Mouse (Mus musculus) monocyte, adult 2 months (primary cell): ENCODE measurements around the gene Nrk.

Source experiments
- DNase-seq, 2 experiments: peaks; one replicate each; pipeline ENCODE4 v3.0.0; 2022; ENCODE audit warnings: low spot score in 2 of 2, low read depth in 1 of 2

Gene Nrk

GRCm38 (mm10) chrX:138914041-138914776 lies at the start of gene Nrk:
Gene Nrk, plus strand, starts transcription at chrX:138914430.
- DNase-seq = no peak

GRCm38 (mm10) chrX:138913366-138913765 lies 864 bp upstream of the Nrk start:
- DNase-seq = no peak

DNA sequence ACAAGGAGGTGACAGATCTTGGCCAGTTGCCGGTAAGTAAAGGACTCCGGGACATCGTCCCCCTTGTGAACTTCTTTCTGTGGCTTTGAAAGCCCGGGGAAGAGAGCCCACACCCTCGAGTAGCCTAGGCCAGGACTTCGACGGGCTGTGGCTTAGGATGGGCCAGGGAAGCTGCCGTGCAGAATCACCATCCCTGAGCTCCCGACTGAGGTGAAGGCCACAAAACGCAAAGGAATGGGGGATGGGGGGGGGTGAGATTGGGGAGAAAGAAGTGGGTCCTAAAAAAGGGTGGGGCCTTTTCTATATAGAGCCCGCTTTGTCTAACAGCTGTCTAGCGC lies 516 bp downstream of the Nrk start:
- no peak for DNase-seq

GRCm38 (mm10) chrX:138919030-138919429 lies 4.8 kb downstream of the Nrk start:
- DNase-seq = no peak

DNA sequence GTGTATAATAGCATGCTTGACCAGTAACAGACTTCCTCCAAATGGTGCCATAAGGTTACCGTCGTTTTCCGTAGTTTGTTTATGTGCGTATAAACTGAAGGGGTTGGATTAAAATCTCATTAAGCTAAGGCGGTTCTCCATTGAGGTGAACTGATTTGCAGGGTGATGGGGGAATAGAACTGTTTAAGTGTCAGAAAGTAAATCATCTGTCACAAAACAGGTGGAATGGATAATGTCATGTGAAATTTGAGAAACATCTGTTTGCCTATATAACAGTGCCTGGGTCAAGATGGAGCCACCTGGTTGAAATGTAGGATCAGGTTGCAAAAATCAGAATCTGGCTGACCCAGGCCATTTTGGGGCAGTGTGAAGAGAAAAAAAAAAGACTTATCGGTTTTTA lies 29.7 kb downstream of the Nrk start:
- DNase-seq = no peak

GRCm38 (mm10) chrX:138960713-138961112 lies 46.5 kb downstream of the Nrk start:
- no peak for DNase-seq

- no peak for DNase-seq
Observed at GRCm38 (mm10) chrX:138978501-138978900, 64.3 kb downstream of the Nrk start.

GRCm38 (mm10) chrX:138979249-138979648 lies 65.0 kb downstream of the Nrk start:
- DNase-seq = no peak

GRCm38 (mm10) chrX:139014524-139014923 lies 100.3 kb downstream of the Nrk start:
- no peak for DNase-seq

DNA sequence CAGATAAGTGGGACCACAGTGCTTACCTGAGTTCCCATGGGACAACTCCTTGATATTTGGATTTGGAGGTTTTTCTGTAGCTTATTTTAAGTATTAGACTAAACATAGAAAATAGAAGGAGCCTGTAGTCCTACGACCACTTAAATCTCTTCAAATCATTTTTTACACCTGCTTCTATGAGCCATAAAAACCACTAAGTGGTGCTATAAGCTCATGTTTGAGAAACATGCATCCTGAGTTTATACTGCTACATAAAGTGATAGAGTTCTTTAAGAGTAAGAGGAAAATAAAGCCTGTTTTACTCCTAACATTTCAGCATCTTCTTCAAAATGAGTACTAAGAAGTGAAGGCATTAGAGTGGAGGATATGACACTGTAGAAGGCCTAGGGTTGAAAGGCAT lies 102.3 kb downstream of the Nrk start:
- DNase-seq = no peak

- no peak for DNase-seq
Observed at GRCm38 (mm10) chrX:139026532-139027097, 112.4 kb downstream of the Nrk start.

DNA sequence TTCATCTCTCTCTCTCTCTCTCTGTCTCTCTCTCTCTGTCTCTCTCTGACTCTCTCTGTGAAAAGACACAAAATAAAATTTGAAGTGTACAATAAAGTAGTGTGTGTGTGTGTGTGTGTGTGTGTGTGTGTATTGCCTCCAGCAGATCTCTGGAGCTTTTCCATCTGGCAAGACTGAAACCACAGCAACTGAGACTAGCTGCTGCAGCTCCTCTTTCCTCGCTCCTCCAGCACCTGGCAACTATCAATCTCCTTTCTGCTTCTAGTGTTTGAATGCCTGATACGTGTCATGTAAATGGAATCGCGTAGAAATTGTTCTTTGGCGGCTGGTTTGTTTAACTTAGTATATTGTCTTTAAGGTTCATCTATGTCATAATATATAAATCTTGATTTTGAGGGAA lies 113.1 kb downstream of the Nrk start:
- no peak for DNase-seq

GRCm38 (mm10) chrX:139027909-139028308 lies 113.7 kb downstream of the Nrk start:
- no peak for DNase-seq

DNA sequence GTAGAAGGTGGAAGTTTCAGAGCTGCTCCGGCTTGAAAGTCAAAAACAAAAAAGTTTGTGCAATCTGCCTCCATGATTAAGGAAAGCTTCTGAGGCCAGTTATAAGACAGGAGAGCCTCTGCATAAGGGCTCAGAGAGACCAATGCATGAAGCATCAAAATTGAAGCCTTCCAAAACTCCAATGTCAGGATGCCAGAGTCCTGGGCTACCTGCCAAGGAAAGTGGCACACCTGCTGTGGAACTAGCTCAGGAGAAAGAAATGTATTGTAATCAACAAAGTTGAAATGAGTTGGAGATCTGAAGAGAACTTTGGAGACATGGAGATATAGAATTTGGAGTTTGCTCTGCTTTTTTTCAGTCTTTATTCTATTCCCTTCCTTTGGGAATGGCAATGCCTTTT lies 123.4 kb downstream of the Nrk start:
- no peak for DNase-seq

GRCm38 (mm10) chrX:139039314-139039713 lies 125.1 kb downstream of the Nrk start:
- DNase-seq = no peak

DNA sequence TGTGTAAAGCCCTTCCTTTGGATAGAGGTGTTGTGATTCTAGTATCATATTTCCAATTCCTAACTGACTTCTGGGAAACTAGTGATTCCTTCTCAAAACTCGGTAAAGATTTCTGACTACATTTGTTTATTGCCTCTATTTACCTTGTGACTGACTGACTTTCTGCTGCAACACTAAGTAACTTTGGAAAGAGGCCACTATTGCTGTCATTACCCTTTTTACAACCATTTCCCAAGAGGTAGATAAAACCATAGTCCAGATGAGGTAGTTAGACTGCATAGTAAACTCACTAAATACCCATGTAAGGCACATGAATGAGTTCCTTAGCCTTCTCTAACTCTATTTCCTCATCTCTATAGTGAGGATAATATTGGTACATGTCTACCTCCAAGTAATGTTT lies 126.9 kb downstream of the Nrk start:
- no peak for DNase-seq

DNA sequence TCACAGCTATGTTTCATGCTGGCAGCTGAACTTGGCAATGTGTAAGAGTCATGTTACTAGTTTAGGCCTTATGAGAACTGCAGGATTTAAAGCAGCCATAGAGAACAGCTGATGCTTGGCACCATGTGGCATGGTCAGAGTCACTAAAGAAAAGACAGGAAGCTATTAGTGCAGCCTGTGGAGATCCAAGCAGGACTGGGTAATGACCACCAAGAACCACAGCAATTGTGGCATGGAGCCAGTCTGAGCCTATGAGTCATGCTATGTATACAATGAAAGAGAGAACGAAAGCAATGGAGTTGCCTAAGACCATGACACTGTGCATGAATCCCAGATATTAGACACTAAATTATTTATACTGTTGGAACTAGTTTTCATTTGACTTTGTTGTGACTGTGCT lies 137.7 kb downstream of the Nrk start:
- DNase-seq = no peak

DNA sequence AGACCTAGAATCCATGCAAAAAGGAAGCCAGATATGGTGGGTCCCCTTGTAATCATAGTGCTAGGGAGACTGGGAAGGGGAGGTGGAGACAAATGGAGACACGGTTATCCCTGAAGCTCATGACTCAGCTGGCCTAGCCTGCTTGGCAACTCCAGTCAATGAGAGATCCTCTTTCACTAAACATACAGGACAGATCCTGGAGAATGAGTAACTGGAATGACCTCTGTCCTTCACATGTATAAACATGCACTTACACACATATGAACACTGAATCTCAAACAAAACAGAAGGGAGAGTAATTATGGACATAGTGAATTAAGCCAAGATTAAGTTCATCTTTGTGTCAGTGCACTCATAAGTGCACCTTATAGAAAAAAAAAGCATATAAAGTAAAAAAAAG lies 138.9 kb downstream of the Nrk start:
- no peak for DNase-seq
